Mouse (Mus musculus): Measurements from ENCODE around the gene Tmprss15. TPM values are rescaled to one million over a fixed set of nuclear protein-coding genes. Genes with fewer than 3 reads are reported as not detected.

Gene Tmprss15
- polyA plus RNA-seq, 1 experiment from 2014 or later, result not detected

Other genes with a start within 250 kb of the Tmprss15 start
- 0.27 and 0.58 TPM in 2 replicates for gene Chodl, start 160.1 kb downstream of the Tmprss15 start, polyA plus RNA-seq (2015; fragmentation: Nextera tagmentation; extraction: Ambion mirVana)